Mouse (Mus musculus) c-Kit-positive CD71-positive TER-119-negative erythroid progenitor cells, embryonic 14.5 days (primary cell): ENCODE results near the gene Baat.
A peak's percentile ranks its signal among the peaks of the same experiment; 100 is the strongest.
"Not testable (repeated sequence)": the region's sequence is repeated elsewhere in the genome, so short reads cannot be mapped to it uniquely, and the experiment has no call there.

Source experiments
- DNase-seq: peaks from one replicate; pipeline ENCODE4 v3.0.0-alpha.2; 2013; ENCODE audit warnings: low read depth

The Baat gene

DNA sequence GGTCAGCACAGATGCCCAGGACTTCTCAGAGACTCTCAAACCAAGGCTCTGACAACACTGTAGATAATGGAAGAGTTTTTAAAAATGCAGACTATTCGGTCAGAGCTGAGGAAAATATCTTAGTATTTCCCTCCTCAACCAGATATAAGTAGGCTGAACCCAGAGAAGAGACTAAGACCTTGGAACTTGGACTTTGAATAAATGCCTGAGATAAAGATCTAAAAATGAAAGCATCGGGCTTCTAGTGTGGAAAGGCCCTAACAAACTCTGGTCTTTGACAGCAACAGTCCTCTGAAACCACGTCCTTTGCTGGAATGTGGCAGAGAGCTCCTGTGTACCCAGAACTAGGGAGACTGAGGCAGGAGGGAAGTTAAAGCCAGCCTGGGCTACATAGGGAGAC, at the start of gene Baat:
Gene Baat, minus strand, starts transcription at position 172 of the 400 bp plus-strand sequence.
- DNase-seq: no peak

DNA sequence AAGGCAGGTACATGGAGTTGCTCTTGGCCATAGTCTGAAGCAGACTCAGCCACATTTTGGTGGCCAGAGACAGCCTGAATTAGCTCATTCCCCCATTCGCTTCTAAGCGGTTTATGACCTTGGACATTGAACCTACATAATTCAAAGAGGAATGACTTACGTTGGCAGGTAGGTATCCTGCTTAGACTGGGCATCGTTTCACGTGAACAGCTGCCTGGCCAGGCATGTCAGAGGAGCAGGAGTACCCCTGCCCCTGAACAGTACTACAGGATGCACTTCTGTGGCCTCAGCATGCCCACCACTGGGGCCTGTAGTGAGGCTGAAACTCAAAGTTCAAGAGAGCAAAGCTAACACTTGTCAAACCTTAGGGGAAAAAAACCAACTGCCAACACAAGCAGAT, 47.0 kb upstream of the Baat start:
- DNase-seq: no peak

DNA sequence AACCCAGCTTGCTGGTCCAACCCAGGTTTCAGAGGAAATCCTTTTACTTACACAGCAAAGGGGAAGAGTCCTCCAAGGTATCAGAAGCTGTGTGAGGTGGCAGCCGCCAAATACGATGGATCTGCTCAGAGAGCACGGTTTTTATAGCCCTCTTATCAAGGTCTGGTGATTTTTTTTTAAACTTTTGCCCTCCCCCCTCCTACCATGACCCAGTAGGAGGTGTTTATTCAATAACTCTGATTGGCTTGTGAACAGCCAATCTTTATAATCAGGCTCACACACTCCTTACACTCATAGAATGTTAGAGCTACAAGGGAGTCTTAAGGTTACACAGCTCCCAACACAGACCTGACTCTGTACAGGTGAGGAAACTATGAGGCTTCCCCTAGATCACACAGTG, 43.0 kb upstream of the Baat start, which contains the start of gene Aldob:
Gene Aldob, minus strand, starts transcription at position 164 of the 400 bp plus-strand sequence.
- no peak for DNase-seq

DNA sequence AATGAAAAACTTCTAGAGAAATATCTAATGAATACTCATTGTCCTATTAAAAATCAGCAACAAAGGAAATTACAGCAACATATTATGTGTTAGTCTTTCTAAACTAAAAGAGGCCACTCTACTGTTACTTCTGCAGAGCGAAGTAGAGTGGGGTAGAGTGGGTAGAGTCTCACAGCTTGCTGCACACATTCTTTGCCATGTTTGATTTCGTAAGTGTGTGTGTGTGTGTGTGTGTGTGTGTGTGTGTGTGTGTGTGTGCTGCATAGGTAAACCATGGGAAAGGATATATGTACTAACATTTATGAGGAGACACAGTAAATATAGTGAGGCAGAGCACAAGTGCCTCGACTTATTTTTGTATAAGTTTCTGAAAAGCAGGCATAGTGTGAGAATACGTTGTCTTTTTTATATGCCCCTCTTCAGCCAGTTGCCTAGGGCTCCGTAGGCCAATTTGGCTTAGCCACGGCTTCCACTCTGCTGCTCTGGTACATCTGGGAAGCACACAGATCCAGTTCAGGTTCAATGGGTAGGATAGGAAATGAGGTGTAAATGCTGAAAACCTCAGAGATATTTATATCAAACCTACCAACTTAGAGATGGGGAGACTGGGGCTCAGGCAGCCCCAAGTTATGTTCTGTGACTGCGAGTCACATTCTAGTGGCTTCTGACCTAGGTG, 41.3 kb upstream of the Baat start:
- DNase-seq: no peak

DNA sequence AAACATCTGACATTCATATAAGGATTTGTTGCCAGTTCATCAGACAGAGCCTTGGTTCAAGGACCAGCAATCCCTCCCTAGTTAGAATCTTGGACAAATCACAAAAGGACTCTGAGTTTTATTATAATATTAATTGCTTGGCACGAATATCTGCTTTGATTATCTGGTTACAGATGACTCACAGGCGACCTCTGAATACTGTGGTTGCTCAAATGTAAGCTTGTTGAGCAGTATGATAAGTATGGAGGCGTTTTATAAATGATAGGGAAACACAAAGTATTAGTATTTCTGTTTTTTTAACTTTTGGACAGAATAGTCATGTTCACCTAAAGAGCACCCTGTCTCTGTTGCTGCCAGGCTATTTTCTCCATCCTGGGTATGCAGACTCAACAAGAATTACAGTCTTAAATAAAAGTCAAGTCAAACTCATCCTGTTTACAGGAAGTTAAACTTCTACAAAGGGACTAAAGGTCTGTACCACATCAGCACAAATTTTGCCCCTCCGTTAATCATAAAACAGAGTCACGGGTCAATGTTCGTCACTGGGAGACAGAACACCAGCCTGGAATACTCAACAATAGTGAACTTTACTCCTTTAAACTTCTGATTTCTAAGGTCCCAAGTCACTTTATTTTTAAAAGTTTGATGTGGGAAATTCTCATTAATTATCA, 40.7 kb upstream of the Baat start:
- DNase-seq: no peak

DNA sequence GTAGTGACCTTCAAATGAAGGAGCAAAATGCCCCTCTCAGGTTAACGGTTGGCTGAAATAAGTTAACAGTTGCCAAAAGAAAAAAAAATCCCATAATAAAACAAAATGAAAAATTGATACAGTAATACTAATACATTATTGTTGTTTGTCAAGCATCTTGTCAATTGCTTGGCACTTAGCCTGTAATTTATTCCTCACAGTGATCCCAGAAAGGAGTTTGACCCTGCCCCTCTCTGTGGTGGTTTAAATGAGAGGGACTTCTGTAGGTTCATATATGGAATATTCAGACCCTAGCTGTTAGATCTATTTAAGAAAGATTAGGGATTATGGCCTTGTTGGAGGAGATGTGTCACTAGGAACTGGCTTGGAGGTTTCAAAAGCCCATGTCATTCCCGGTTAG, 39.7 kb upstream of the Baat start:
- DNase-seq: no peak

DNA sequence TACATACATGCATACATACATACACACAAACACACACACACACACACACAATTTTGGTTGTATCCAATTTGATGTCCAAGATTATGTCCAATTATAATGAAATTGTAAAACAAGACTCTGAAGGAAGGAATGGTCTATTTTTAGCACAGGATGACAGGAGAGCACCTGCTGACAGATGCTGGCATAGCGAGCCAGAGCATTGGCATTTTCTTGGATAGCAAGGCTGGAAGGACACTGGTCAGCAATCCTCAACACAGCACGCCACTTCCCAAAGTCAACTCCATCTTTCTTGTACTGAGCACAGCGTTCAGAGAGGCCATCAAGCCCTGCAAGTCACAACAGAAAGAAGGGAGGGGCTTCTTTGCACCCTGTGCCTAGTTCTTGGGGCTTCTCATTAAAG, 34.6 kb upstream of the Baat start:
- DNase-seq: no peak

DNA sequence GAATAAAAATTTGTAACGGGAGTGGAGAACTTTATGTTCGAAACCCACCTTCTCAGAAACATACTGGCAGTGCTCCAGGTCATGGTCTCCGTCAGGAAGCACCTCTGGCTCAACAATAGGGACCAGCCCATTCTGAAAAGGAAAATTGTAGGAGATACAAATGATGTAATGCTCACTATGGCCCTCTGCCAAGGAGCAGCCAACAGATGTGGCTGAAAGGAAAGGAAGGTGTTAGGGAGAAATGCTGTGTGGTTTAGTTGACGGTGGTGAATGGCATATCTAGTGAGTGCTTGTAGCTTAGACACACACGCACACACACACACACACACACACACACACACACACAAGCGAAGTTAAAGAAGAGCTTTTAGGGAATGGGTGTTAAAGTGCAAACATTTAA, 33.3 kb upstream of the Baat start:
- DNase-seq: no peak

DNA sequence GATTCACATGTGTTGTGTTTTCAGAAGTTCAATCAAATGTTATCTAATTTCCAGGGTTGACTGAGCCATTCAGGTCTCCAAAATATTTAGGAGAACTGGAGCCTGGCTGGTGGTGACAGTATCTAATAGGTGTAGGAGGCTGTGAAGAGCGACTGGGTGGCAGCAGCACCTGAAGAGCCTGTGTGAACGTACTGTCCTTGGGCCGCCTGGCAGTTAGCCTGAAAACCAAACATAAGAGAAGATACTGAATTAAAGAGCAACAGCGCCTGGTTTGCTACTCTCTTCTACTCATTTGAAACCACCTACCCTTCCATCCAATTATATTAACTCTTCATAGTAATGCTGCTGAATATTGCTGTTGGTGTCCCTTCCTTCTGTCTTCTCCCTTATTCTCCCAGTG, 30.3 kb upstream of the Baat start:
- no peak for DNase-seq

DNA sequence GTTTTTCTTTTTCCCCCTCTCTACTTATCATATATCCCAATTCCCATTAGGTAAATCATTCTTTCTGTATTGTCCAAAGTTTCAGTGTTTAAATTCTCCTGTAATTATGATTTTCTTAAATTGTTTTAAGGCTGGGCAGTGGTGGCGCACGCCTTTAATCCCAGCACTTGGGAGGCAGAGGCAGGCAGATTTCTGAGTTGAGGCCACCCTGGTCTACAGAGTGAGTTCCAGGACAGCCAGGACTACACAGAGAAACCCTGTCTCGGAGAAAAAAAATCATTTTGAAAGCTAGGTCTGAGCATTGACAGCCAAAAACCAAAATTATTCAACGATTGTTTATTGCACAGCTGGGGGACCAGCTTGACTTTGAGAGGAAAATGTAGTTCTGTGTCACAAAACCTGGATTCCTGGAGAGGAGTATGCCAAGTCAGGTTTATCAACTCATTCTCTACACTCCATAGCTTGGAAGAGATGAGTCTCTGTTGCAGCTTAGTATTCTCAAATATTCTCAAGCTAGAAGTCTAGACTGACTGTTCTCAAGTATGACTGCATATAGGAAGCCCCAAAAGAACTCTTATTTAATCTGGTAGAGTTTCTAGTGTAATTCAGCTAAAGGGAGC, 29.4 kb upstream of the Baat start:
- DNase-seq: no peak

DNA sequence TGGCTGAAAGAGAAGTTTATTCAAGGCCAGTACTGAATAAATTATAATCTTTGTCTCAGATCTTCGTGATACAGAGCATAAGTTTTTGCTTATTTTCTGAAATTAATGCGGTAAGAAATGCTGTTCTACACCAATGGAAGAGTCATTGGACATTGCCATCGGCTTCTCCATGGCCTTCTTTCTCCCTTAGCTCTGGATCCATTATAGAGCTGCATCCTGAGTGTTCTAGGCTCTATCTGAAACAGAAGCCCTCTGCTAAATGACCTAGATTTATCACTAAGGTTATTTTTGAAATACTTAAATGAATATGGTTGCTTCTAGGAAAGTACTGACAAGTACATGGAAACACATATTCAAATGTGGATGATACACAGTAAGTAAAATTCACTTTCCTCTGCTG, 28.7 kb upstream of the Baat start:
- no peak for DNase-seq

DNA sequence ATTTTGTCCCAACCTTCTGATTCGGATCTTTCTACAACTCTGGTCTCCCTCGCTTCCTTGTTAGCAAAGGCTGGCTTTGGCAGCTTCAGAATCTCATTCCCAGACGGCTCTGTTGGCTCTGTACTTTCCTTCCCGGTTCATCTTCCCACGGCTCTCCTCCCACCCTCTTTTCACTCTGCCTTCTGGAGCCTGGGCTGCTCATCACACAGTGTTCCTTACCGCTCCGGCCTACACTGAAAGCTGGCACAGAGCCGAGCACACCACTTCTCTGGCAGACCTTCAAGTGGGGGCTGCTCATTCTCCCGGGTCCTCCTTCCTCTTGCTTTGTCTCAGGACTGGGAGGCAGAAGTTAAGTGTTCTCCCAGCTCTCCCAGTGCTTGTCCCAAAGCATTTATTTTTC, 16.2 kb upstream of the Baat start:
- no peak for DNase-seq

DNA sequence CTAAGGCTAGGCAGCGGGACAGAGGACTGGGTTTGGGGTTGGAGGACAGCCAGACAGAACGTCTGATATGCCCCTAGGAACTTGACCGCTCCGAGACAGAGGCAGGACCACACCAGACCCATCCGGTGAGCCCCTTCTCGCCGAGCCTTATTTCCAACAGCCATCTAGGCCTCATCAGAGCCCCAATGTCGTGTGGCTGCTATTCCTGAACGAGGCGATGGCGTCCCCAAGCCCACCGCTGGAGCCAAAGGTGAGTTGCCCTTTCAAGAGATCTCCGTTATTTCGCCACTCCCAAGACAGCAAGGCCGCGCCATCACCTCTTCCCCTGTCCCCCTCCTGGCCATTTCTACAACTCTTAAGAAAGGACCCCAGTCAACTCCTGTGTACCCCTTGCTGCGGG, 15.0 kb upstream of the Baat start:
- DNase-seq: peak; percentile 23

DNA sequence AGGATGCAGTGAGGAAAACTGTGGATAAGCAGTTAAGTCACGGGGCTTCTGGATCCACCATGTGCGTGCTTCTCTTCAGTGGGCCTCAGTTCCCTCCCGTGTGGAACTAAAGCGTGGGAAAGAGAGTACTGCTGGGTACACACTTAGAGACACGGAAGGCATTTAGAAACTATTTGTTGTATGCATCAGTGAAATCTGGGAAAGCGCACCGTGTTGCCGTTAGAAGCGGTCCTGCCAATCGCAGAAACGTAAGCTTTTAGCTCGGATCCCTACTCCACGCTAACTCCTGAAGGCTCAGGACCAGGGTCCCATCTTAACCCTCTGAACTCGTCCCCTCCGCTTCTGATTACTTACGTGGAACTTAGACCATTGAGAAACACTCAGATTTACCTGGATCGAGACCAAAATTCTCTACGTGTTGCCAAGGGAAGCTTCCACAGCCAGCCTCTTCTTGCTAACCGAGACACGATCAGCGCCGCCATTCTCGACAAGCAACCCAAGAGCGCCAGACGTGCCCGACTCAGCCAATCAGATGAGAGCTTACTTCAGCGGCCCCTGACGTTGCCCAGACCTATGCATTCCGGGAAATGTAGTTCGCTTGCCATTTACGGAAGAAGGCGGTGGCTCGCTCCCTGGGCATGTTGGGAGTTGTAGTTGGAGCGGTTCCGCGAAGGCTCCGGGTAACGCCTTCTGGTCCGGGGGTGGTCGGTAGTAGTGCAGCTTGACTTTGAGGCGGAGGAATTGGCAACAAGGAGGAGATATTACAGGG, 14.4 kb upstream of the Baat start, which contains the start of the genes Mrpl50 and Zfp189:
Gene Mrpl50, minus strand, starts transcription at position 522 of the 769 bp plus-strand sequence.
Gene Zfp189, plus strand, starts transcription at position 605 of the 769 bp plus-strand sequence.
- peak; percentile 93 for DNase-seq

DNA sequence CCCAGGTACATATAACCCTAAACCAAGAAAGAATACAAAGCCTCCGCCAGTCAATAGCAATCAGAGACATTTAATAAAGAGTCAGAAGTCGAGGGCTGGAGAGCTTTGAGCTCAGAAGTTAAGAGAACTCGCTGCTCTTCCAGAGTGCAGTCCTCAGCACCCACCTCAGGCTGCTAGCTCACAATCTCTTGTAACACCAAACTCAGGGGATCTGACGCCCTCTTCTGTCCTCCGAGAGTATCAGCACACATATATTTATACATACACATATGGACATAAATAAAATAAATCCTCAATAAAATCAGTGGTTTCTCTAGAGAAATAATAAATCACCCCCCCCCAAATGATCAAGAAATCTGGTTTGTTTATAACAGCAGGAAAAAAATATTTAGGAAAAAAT, 13.1 kb upstream of the Baat start:
- peak; percentile 69 for DNase-seq

DNA sequence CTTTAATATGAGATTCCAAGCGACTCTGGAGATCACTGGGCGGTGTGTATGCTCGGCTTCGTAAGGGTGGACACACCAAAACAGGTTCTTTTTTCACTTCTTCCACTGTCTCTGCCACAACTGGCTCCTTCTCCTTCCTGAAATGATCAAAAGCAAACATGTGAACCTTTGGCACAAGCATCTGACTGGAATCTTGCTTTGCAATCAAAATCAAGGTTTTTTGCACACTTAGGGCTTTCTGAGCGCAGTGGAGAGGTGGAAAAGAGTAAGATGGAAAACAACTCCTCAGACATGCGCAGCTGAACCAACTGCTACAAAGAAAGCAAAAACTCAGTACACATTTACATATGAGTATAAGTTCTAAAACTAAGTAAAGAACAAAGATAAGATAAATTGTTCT, 8.1 kb upstream of the Baat start:
- no peak for DNase-seq

DNA sequence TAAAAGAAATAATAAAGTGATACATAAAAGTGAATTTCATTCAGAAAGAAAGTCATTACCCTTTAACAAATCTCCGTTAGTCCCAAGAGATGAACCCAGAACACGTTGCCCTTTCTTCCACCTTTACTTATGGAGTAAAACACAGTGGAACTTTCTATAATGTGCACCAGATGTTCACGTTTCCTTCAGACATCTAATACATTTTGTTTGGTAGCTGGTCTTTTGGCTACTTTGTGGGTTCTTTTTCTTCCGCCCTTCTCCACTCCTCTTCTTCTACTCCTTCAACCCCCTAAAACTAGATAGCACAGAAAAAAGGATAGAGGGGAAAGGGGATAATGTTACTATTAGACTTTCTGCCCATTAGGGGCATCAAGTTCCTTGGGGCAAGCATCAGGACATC, 6.3 kb upstream of the Baat start:
- DNase-seq: no peak

DNA sequence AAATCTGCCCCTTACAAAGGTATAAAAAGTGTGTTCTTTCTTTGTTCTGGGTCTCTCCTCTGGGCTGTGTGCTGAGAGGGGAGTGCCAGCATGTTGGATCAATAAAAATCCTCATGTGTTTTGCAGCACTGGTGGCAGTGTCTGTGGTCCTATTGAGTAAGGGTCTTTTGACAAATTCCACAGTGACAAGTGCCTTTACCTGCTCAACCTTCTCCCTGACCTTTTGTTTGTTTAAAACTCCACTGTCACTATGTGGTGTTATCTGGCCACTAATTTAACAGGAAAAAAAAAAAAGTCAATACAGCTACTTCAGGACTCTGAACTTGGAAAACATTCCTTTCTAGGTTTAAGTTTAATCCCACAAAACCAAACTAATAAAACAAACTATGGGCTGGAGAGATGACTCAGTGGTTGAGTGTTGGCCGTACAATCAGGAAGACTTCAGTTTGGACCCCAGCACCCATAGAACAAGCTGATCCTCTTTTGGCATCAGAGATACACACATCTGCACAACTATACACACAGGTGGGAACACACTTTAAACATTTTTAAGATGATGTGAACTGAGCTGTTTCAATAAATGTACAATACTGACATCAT, 4.0 kb upstream of the Baat start:
- DNase-seq: not testable (repeated sequence)

DNA sequence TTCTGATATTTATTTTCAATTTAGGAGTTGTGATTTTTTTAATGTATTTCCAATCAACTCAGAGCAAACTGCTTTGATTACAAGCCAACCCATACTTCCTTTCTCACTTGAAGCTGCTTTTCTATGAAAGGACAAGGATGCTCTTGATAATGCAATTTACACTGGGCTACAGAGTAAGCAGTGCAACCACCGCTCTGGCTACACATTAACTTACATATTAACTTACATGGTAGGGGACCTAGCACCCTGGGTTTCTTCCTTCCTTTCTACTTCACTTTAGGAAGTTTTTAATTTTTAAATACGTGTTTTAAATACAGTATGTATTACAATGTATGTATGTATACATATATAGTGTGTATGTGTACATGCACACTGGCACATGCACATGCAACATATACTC, 2.8 kb upstream of the Baat start:
- no peak for DNase-seq

DNA sequence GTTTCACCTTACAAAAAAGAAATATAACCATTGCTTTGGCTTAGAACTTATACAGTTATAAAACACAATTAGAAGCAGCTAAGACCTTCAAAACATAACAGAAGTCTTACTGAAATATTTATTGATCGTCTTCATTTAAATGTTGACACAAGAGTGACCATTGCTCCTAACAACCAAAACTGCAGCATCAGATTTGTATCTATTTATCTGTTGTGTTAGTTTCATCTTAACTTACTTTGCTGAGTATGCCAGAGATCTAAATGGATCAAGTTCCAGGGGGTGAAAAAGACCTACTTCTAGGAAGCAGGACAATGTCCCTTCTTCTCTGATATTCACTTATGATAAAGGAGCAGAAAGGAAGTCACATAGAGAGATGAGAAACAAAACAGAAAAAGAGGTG, 2.8 kb downstream of the Baat start:
- DNase-seq: no peak

DNA sequence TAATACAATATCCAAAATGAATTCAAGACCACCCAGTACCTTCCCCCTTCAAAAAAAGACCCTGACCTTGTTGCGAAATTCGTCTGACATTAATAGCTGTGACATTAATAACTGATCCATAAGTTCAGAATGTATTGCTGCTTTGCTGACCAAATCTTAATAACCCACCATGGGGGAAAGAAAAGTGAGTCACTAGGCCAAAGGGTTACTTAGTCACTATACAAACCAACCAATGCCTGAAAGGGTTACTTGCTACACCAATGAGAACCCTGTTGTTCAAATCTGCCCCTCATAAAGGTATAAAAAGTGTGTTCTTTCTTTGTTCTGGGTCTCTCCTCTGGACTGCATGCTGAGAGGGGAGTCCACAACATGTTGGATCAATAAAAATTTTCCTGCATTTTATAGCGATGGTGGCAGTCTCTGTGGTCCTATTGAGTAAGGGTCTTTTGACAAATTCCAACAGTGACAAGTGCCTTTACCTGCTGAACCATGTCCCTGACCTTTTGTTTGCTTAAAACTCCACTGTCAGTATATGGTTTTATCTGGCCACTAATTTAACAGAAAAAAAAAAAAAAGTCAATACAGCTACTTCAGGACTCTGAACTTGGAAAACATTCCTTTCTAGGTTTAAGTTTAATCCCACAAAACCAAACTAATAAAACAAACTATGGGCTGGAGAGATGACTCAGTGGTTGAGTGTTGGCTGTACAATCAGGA, 20.3 kb downstream of the Baat start:
- DNase-seq: not testable (repeated sequence)
